ENCODE assay signal across 20 mouse cellular contexts in the genomic region with DNA sequence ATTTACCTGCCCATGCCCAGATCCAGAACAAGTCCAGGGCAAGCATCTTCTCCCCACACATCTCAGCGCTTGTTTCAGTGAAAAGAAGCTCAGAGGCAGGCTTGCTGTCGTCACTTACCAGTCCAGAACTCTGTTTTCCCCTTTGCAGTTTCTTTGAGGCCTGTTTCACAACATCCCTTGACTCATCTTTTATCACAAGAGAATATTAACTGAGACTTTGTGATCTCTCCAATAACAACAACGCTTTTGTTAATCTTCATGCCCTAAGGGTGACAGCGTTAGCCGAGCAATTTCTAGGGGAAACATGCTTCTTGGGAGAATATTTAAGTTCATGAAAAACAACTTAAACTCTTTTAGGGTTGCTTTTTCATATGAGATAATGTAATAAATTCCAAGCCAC. TPM values are rescaled to one million over a fixed set of nuclear protein-coding genes. Genes with fewer than 3 reads are reported as not detected.
DNase-seq lines count a peak whose midpoint lies in the region; ATAC-seq and TF ChIP-seq lines count a peak whose summit lies in the region.
"Had no signal": no experiment of that assay in that cellular context is flagged by ENCODE, and none has a peak within 500 bp of the region (broad histone marks: within the 10 kb centered on the region; RNA-seq: fewer than 3 reads in every experiment).

No protein-coding gene starts in this region.

- TF ChIP-seq CTCF in C2C12 (IDR thresholded peaks at IDR 0.05; ENCODE audit: control insufficient read depth, insufficient read depth, insufficient read length) (no peak), Patski (IDR thresholded peaks at IDR 0.05) (no peak)

- CTCF ChIA-PET in Patski (lab: Charles Lee), result no interaction called here

- H3K79me3 ChIP-seq in C2C12 (ENCODE audit: low read depth), result no peaks in the 10 kb centered on the region

- POLR2A ChIA-PET in Patski (lab: Charles Lee), result no interaction called here

- H3K27me3 ChIP-seq in C2C12 (ENCODE audit: control insufficient read depth, insufficient read depth, insufficient read length) (no peaks in the 10 kb centered on the region), Patski (no peaks in the 10 kb centered on the region)
- H3K27me3 ChIP-seq: forebrain, embryonic 13.5 days; forebrain, embryonic 15.5 days had no signal

- H3ac ChIP-seq in C2C12 (ENCODE audit: control insufficient read depth, insufficient read length, low read depth), result no peak overlapping the region

- in situ Hi-C loops in Patski (cut with MboI; ENCODE audit: low pct_unique_long_range_greater_than_20kb), result loop anchor here (10.0 kb wide), 1 partner anchor 239 kb away; no protein-coding TSS in a partner anchor

- H3K36me3 ChIP-seq in C2C12 (ENCODE audit: control insufficient read depth, insufficient read depth), result no peaks in the 10 kb centered on the region
- H3K36me3 ChIP-seq: embryonic facial prominence, embryonic 13.5 days; embryonic facial prominence, embryonic 15.5 days; forebrain, embryonic 15.5 days had no signal

- no peaks in the 10 kb centered on the region for H3K79me2 ChIP-seq in C2C12 (ENCODE audit: control insufficient read depth, insufficient read depth)

- ATAC-seq in Patski, result peak; percentile 65
- ATAC-seq: forebrain, embryonic 13.5 days; forebrain, embryonic 15.5 days; forebrain, postnatal 0 days had no signal

- peak; percentile 81 for DNase-seq in Patski (ENCODE audit: low read depth, low spot score)
- no peak for DNase-seq in spleen, adult 12 weeks (ENCODE audit: low spot score)
- no peak for DNase-seq in right cerebral cortex, postnatal 4 days
- no peak for DNase-seq in heart, adult 11 months
- DNase-seq: adrenal gland, adult 2 months; adrenal gland, postnatal 10 days; adrenal gland, postnatal 25 days; B cell, adult 2 months; cerebellum, adult 11 months; cerebellum, adult 18-20 months; cerebellum, adult 8-10 months; cerebellum, adult 9-11 months; cerebellum, postnatal 36 days; embryo, embryonic 11 days; forebrain, postnatal 0 days had no signal

- H3K4me3 ChIP-seq in C2C12 (ENCODE audit: insufficient read depth, poor library complexity, severe bottlenecking), result no peak overlapping the region
- H3K4me3 ChIP-seq: embryonic facial prominence, embryonic 13.5 days; embryonic facial prominence, embryonic 15.5 days; forebrain, embryonic 13.5 days; forebrain, embryonic 15.5 days had no signal

TF ChIP-seq in C2C12, 6 proteins besides CTCF, POLR2A, EP300 and RAD21:
- no peak for TF ChIP-seq FOSL1 (IDR thresholded peaks at IDR 0.05; ENCODE audit: insufficient read depth, low read length, poor library complexity, severe bottlenecking)
- peak; percentile 46 for TF ChIP-seq CEBPB (IDR thresholded peaks at IDR 0.05; ENCODE audit: low read depth)

RNA-seq across cellular contexts. Expression of a gene that starts 7.9 kb away (rescaled TPM):
- polyA plus RNA-seq in C2C12 (2012; fragmentation: generic; extraction: Trizol), result 0.01 TPM
- polyA plus RNA-seq in Patski (2021), result 0.04 TPM

RNA-seq across cellular contexts. Expression of a gene that starts 58.8 kb away (rescaled TPM):
- 7.3 TPM for polyA plus RNA-seq in C2C12 (2012; fragmentation: generic; extraction: Trizol)
- polyA plus RNA-seq in Patski (2021), result 7.9 TPM

RNA-seq across cellular contexts. Expression of a gene that starts 59.2 kb away (rescaled TPM):
- polyA plus RNA-seq in C2C12 (2012; fragmentation: generic; extraction: Trizol), result 20.8 TPM
- polyA plus RNA-seq in Patski (2021), result 116 TPM
